Mouse (Mus musculus): ENCODE results near the gene B4galnt1.

DNA sequence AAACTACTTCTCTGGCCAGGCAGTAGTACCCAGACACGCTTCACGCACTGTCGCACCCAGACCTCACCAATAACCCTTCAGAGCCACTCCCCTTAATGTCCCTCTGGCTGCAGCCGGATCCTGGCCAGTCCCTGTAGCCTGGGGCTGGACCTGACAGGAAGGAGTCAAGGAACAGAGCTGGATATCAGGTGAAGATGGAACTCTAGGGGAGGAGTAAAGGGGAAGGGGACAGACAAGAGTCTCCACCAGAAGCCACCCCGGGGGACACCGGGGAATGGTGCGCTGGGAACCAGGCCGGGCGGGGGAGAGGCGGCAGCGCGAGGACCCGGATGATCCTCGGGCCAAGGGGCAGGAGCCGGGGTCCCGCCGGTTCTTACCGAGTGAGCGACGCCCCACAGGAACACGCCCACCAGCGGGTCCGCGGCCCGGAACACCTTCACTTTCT is 46.0 kb downstream of the B4galnt1 start:
- TF ChIP-seq RCOR1 (IDR thresholded peaks at IDR 0.05; ENCODE audit: low read depth, low read length) (no peak), POLR2AphosphoS2 (IDR thresholded peaks at IDR 0.05; ENCODE audit: low read length) (no peak), CTCF (IDR thresholded peaks at IDR 0.05 in 2 of 3, conservative IDR thresholded peaks at IDR 0.05 in 1 of 3; ENCODE audit: control insufficient read depth in 1 of 3, insufficient read depth in 1 of 3, low read depth in 2 of 3, low read length in 3 of 3, poor library complexity in 1 of 3, severe bottlenecking in 1 of 3) (no peak), SIN3A (IDR thresholded peaks at IDR 0.05; ENCODE audit: low read length) (no peak), POLR2A (IDR thresholded peaks at IDR 0.05; ENCODE audit: control insufficient read depth in 1 of 2, insufficient read depth in 1 of 2, low read depth in 1 of 2, low read length in 2 of 2, poor library complexity in 1 of 2) (no peak), MAFK (IDR thresholded peaks at IDR 0.05; ENCODE audit: borderline replicate concordance, low read depth, low read length) (no peak), E2F4 (IDR thresholded peaks at IDR 0.05; ENCODE audit: borderline replicate concordance, low read depth, low read length) (no peak), MAZ (IDR thresholded peaks at IDR 0.05; ENCODE audit: low read depth, low read length) (no peak), ETS1 (IDR thresholded peaks at IDR 0.05; ENCODE audit: low read depth, low read length) (no peak), NELFE (IDR thresholded peaks at IDR 0.05; ENCODE audit: low read depth, low read length) (no peak), MEF2A (IDR thresholded peaks at IDR 0.05; ENCODE audit: extremely low read depth, insufficient replicate concordance, low read depth, low read length, poor library complexity, severe bottlenecking) (no peak), TAL1 (IDR thresholded peaks at IDR 0.05; ENCODE audit: low read length) (no peak), UBTF (IDR thresholded peaks at IDR 0.05; ENCODE audit: borderline replicate concordance, insufficient read depth, low read depth, low read length) (no peak)

All from MEL (cell line).